Mouse (Mus musculus) testis, postnatal 14 days (tissue): Measurements from ENCODE around the gene Ugt1a6b.

Experiments
- DNase-seq: peaks from one replicate; pipeline ENCODE4 v3.0.0; 2021; ENCODE audit warnings: low spot score

Gene Ugt1a6b

GRCm38 (mm10) chr1:88261706-88262105 lies 158.7 kb downstream of the Ugt1a6b start:
- DNase-seq, result no peak

GRCm38 (mm10) chr1:88262255-88262654 lies 159.2 kb downstream of the Ugt1a6b start:
- no peak for DNase-seq

GRCm38 (mm10) chr1:88262961-88263360 lies 159.9 kb downstream of the Ugt1a6b start:
- DNase-seq, result no peak

- DNase-seq, result no peak
Observed at GRCm38 (mm10) chr1:88263778-88264177, 160.7 kb downstream of the Ugt1a6b start.

GRCm38 (mm10) chr1:88264237-88264868 lies 161.3 kb downstream of the Ugt1a6b start:
- no peak for DNase-seq

GRCm38 (mm10) chr1:88264869-88265240 lies 161.8 kb downstream of the Ugt1a6b start:
- no peak for DNase-seq

- DNase-seq, result no peak
Observed at GRCm38 (mm10) chr1:88266123-88266522, 163.1 kb downstream of the Ugt1a6b start.

GRCm38 (mm10) chr1:88267489-88267888 lies 164.4 kb downstream of the Ugt1a6b start:
- no peak for DNase-seq

GRCm38 (mm10) chr1:88268070-88268469 lies 165.0 kb downstream of the Ugt1a6b start:
- DNase-seq, result no peak
